Comparison of ENCODE assay signal across 8 mouse cellular contexts in genomic region chr5:135134534-135134933, GRCm38 (mm10). TPM values are rescaled to one million over a fixed set of nuclear protein-coding genes. Genes with fewer than 3 reads are reported as not detected.
A peak's percentile ranks its signal among the peaks of the same experiment; 100 is the strongest.
DNase-seq lines count a peak whose midpoint lies in the region; ATAC-seq and TF ChIP-seq lines count a peak whose summit lies in the region.

No protein-coding gene starts in this region.

- H3K9me3 ChIP-seq in erythroblast, embryonic 14.5 days (ENCODE audit: control insufficient read depth, low read length) = peaks cover 4% of the 10 kb centered on the region; the same call in 1 of the 2 replicates
- H3K9me3 ChIP-seq in lung, embryonic 15.5 days = no peaks in the 10 kb centered on the region

- peaks cover 11% of the 10 kb centered on the region for H3K4me1 ChIP-seq in erythroblast, embryonic 14.5 days (ENCODE audit: control insufficient read depth)
- H3K4me1 ChIP-seq in lung, embryonic 15.5 days = peaks cover 8% of the 10 kb centered on the region; the same call in 1 of the 2 replicates

- H3K36me3 ChIP-seq in erythroblast, embryonic 14.5 days (ENCODE audit: control insufficient read depth) = no peaks in the 10 kb centered on the region; the same call in 1 of the 2 replicates
- H3K36me3 ChIP-seq in lung, embryonic 15.5 days = no peaks in the 10 kb centered on the region

- peak; percentile 49 for TF ChIP-seq CTCF in gastrocnemius, adult 2 months (IDR thresholded peaks at IDR 0.05)

- DNase-seq in gastrocnemius, adult 2 months = peak; percentile 49
- DNase-seq in gastrocnemius, postnatal 36 days = no peak
- DNase-seq in MEL-GATA-1-ER (ENCODE audit: extremely low read depth, low read depth) = peak; percentile 51
- DNase-seq in induced T-regulatory cell, adult 2 months (ENCODE audit: low read depth) = peak; percentile 70

- H3K9ac ChIP-seq in lung, embryonic 15.5 days = no peak overlapping the region

- H3K27me3 ChIP-seq in erythroblast, embryonic 14.5 days (ENCODE audit: control insufficient read depth) = peaks cover 36% of the 10 kb centered on the region
- peaks cover 29% of the 10 kb centered on the region for H3K27me3 ChIP-seq in lung, embryonic 15.5 days

- peak overlapping the region; percentile 55 for H3K4me3 ChIP-seq in gastrocnemius, adult 2 months
- peak overlapping the region; percentile 25 for H3K4me3 ChIP-seq in erythroblast, embryonic 14.5 days (replicated peaks)
- peak overlapping the region; percentile 18 for H3K4me3 ChIP-seq in lung, embryonic 15.5 days

- peak overlapping the region; percentile 50 for H3K4me2 ChIP-seq in lung, embryonic 15.5 days

- WGBS in lung, embryonic 15.5 days = 4% methylated on average over 8 of the region's 8 CpGs

- no peak overlapping the region for H3K27ac ChIP-seq in gastrocnemius, adult 2 months
- no peak overlapping the region for H3K27ac ChIP-seq in lung, embryonic 15.5 days

- ATAC-seq in lung, embryonic 15.5 days (ENCODE audit: borderline replicate concordance, extremely low read depth, low FRiP score, low TSS enrichment) = no peak
- ATAC-seq in neutrophil, adult 5-6 weeks (ENCODE audit: extremely low read depth, insufficient number of reproducible peaks, low FRiP score, poor library complexity, severe bottlenecking) = peak; percentile 30; the same call in 1 of the 2 replicates
- ATAC-seq in cerebellum, adult (ENCODE audit: insufficient number of reproducible peaks, low FRiP score, low TSS enrichment) = no peak

- intact Hi-C loops in gastrocnemius, adult 2 months (cut with DNase I) = no loop called here
- intact Hi-C loops in gastrocnemius, postnatal 36 days (cut with DNase I) = no loop called here

RNA-seq across cellular contexts. Expression of gene Tbl2, which starts 14.9 kb away (rescaled TPM):
- total RNA-seq in gastrocnemius, adult 2 months (2021) = 1 to 10 TPM; 8.8 to 9.1 TPM
- 1 to 10 TPM; 9.7 to 9.8 TPM for total RNA-seq in gastrocnemius, postnatal 36 days (2021)
- polyA plus RNA-seq in erythroblast, embryonic 14.5 days (2012) = 0.58 and 0.84 TPM in 2 replicates
- 21.4 and 21.7 TPM in 2 replicates for polyA plus RNA-seq in lung, embryonic 15.5 days (2015; fragmentation: Nextera tagmentation; extraction: Ambion mirVana)
- total RNA-seq in neutrophil, adult 5-6 weeks (2017) = 7.4 and 9.3 TPM in 2 replicates

RNA-seq across cellular contexts. Expression of gene Bcl7b, which starts 33.5 kb away (rescaled TPM):
- 10 to 100 TPM; 28.3 to 28.6 TPM for total RNA-seq in gastrocnemius, adult 2 months (2021)
- 10 to 100 TPM; 23.6 to 26.9 TPM for total RNA-seq in gastrocnemius, postnatal 36 days (2021)
- polyA plus RNA-seq in erythroblast, embryonic 14.5 days (2012) = 9.0 and 9.3 TPM in 2 replicates
- polyA plus RNA-seq in lung, embryonic 15.5 days (2015; fragmentation: Nextera tagmentation; extraction: Ambion mirVana) = 48.7 and 49.2 TPM in 2 replicates
- total RNA-seq in neutrophil, adult 5-6 weeks (2017) = 37.4 and 49.5 TPM in 2 replicates

RNA-seq across cellular contexts. Expression of gene Mlxipl, which starts 44.8 kb away (rescaled TPM):
- 100 to 1,000 TPM in 1 of 2 experiments, 10 to 100 TPM in 1; 64.8 to 100 TPM for total RNA-seq in gastrocnemius, adult 2 months (2021)
- total RNA-seq in gastrocnemius, postnatal 36 days (2021) = 10 to 100 TPM; 62.4 to 79.9 TPM
- polyA plus RNA-seq in erythroblast, embryonic 14.5 days (2012) = 0.03 and 0.06 TPM in 2 replicates
- polyA plus RNA-seq in lung, embryonic 15.5 days (2015; fragmentation: Nextera tagmentation; extraction: Ambion mirVana) = 1.4 and 2.8 TPM in 2 replicates
- total RNA-seq in neutrophil, adult 5-6 weeks (2017) = not detected in 2 replicates

RNA-seq across cellular contexts. Expression of gene Baz1b, which starts 52.5 kb away (rescaled TPM):
- total RNA-seq in gastrocnemius, adult 2 months (2021) = 10 to 100 TPM; 32.7 to 36.8 TPM
- 10 to 100 TPM; 26.1 to 26.3 TPM for total RNA-seq in gastrocnemius, postnatal 36 days (2021)
- polyA plus RNA-seq in erythroblast, embryonic 14.5 days (2012) = 2.5 and 2.8 TPM in 2 replicates
- polyA plus RNA-seq in lung, embryonic 15.5 days (2015; fragmentation: Nextera tagmentation; extraction: Ambion mirVana) = 47.5 and 47.9 TPM in 2 replicates
- 125 and 129 TPM in 2 replicates for total RNA-seq in neutrophil, adult 5-6 weeks (2017)

RNA-seq across cellular contexts. Expression of gene Vps37d, which starts 56.5 kb away (rescaled TPM):
- under 1 TPM; 0.33 TPM for total RNA-seq in gastrocnemius, adult 2 months (2021)
- total RNA-seq in gastrocnemius, postnatal 36 days (2021) = under 1 TPM; 0.33 to 0.49 TPM
- not detected in 2 replicates for polyA plus RNA-seq in erythroblast, embryonic 14.5 days (2012)
- polyA plus RNA-seq in lung, embryonic 15.5 days (2015; fragmentation: Nextera tagmentation; extraction: Ambion mirVana) = 6.1 and 9.1 TPM in 2 replicates
- not detected in 2 replicates for total RNA-seq in neutrophil, adult 5-6 weeks (2017)

Comparison
In these comparisons a context has a peak if more than half of its experiments do, and no peak if none do; other contexts are left out.
1. DNase-seq: peak in gastrocnemius, adult 2 months (single experiment), MEL-GATA-1-ER (single experiment) and induced T-regulatory cell, adult 2 months (single experiment); none in gastrocnemius, postnatal 36 days (0 of 2).
2. RNA of gene Mlxipl, which starts 44.8 kb away (total RNA-seq): 64.8 to 100 TPM in gastrocnemius, adult 2 months and 62.4 to 79.9 TPM in gastrocnemius, postnatal 36 days; not detected in neutrophil, adult 5-6 weeks; every median in the first group is over 10 times any median in the second.
3. Peak in every context shown above with its lines, with median percentiles within 50 percentile points of each other: H3K4me3 ChIP-seq.